Comparison of ENCODE assay signal across 16 mouse cellular contexts in the genomic region with DNA sequence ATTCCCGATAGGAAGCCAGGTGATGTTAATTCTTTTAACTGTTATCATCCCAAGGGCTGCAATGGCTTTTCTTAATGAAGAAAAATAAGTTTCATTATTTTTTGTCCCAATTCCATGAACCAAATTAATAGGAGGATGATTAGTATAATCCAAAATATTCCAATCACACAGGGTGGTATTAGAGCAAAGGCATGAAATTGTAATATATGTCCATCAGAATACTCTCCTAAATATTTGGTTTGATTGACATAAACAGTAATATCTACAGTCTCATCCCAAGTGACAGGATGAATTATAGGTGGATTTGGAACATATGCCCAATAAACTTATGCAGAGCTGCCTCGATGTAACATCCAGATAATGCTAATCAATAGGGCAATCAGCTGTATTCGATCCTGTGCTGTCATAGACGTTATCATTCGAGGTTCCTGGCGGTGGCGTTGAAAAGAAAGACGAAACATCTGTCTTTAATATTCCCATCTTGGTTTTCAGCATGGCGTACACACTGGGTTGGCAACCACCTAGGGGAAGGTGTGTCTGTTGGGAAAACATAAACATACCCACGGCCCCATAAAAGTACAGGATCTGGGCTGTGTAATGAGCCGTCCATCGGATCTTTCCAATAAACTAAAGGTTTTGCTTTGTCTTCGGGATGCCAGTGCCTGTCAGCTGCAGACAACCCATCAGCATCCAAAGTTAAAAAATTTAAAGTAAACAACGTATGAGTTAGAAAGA. TPM values are rescaled to one million over a fixed set of nuclear protein-coding genes. Genes with fewer than 3 reads are reported as not detected.
A peak's percentile ranks its signal among the peaks of the same experiment; 100 is the strongest.
DNase-seq lines count a peak whose midpoint lies in the region; ATAC-seq and TF ChIP-seq lines count a peak whose summit lies in the region.
"Not testable (repeated sequence)": the region's sequence is repeated elsewhere in the genome, so short reads cannot be mapped to it uniquely, and the experiment has no call there.
"Had no signal": no experiment of that assay in that cellular context is flagged by ENCODE, and none has a peak within 500 bp of the region (broad histone marks: within the 10 kb centered on the region; RNA-seq: fewer than 3 reads in every experiment).

No protein-coding gene starts in this region.

- ATAC-seq in erythroblast, adult 5-6 weeks (replicated peaks; ENCODE audit: low FRiP score, poor library complexity, severe bottlenecking) = 0 out of 2 replicates have a peak, but pooled peaks have one; percentile 35
- peak; percentile 70 for ATAC-seq in heart, embryonic 12.5 days (ENCODE audit: insufficient number of reproducible peaks, low FRiP score)
- peak; percentile 55; the same call in 1 of the 2 replicates for ATAC-seq in hindbrain, embryonic 13.5 days (ENCODE audit: low FRiP score)
- peak; percentile 49; the same call in 1 of the 2 replicates for ATAC-seq in kidney, embryonic 14.5 days (ENCODE audit: low FRiP score, low TSS enrichment)
- peak; percentile 48 for ATAC-seq in liver, embryonic 12.5 days
- ATAC-seq in lung, postnatal 0 days = peak; percentile 28; the same call in 1 of the 2 replicates
- ATAC-seq in midbrain, postnatal 0 days (ENCODE audit: low FRiP score) = peak; percentile 58; the same call in 1 of the 2 replicates
- ATAC-seq in stomach, embryonic 15.5 days (ENCODE audit: insufficient read depth, low FRiP score, low read depth) = peak; percentile 57; the same call in 1 of the 2 replicates

- not testable (repeated sequence) for H3K9me3 ChIP-seq in heart, embryonic 12.5 days (replicated peaks); hindbrain, embryonic 13.5 days; kidney, embryonic 14.5 days (ENCODE audit: control insufficient read depth, low read length); liver, embryonic 12.5 days (replicated peaks); lung, postnatal 0 days (ENCODE audit: low read length); midbrain, postnatal 0 days (ENCODE audit: low read length); stomach, embryonic 15.5 days

- WGBS in heart, embryonic 12.5 days = 84% methylated on average over 1 of the region's 14 CpGs
- 94% methylated on average over 1 of the region's 14 CpGs for WGBS in hindbrain, embryonic 13.5 days
- 95% methylated on average over 1 of the region's 14 CpGs for WGBS in kidney, embryonic 14.5 days
- 80% methylated on average over 1 of the region's 14 CpGs for WGBS in liver, embryonic 12.5 days (ENCODE audit: insufficient replicate concordance)
- 93% methylated on average over 1 of the region's 14 CpGs for WGBS in lung, postnatal 0 days
- WGBS in midbrain, postnatal 0 days = 92% methylated on average over 1 of the region's 14 CpGs
- WGBS in stomach, embryonic 15.5 days = 88% methylated on average over 1 of the region's 14 CpGs

- H3K4me2 ChIP-seq in heart, embryonic 12.5 days; hindbrain, embryonic 13.5 days; kidney, embryonic 14.5 days (replicated peaks; ENCODE audit: low read depth, low read length); liver, embryonic 12.5 days; lung, postnatal 0 days (replicated peaks; ENCODE audit: low read depth, low read length); midbrain, postnatal 0 days (ENCODE audit: low read depth, low read length, poor library complexity, severe bottlenecking); stomach, embryonic 15.5 days: not testable (repeated sequence)

- TF ChIP-seq EP300 in lung, postnatal 0 days (IDR thresholded peaks at IDR 0.05) = not testable (repeated sequence)

- not testable (repeated sequence) for H3K4me3 ChIP-seq in heart, embryonic 12.5 days; hindbrain, embryonic 13.5 days; kidney, embryonic 14.5 days (ENCODE audit: low read length); liver, embryonic 12.5 days; lung, postnatal 0 days (ENCODE audit: low read depth, low read length); midbrain, postnatal 0 days (ENCODE audit: low read depth, low read length); stomach, embryonic 15.5 days (replicated peaks)

- not testable (repeated sequence) for H3K36me3 ChIP-seq in heart, embryonic 12.5 days; hindbrain, embryonic 13.5 days; kidney, embryonic 14.5 days (ENCODE audit: control insufficient read depth, insufficient read depth, low read length); liver, embryonic 12.5 days; lung, postnatal 0 days (ENCODE audit: insufficient read depth, low read length); midbrain, postnatal 0 days (ENCODE audit: insufficient read depth, low read length); stomach, embryonic 15.5 days

- H3K4me1 ChIP-seq in heart, embryonic 12.5 days (replicated peaks); hindbrain, embryonic 13.5 days (replicated peaks); kidney, embryonic 14.5 days (ENCODE audit: control insufficient read depth, insufficient read depth, low read length); liver, embryonic 12.5 days; lung, postnatal 0 days (ENCODE audit: insufficient read depth, low read depth, low read length); midbrain, postnatal 0 days (ENCODE audit: insufficient read depth, low read length); stomach, embryonic 15.5 days: not testable (repeated sequence)

- not testable (repeated sequence) for H3K27ac ChIP-seq in heart, embryonic 12.5 days (ENCODE audit: poor library complexity, severe bottlenecking); hindbrain, embryonic 13.5 days; kidney, embryonic 14.5 days (ENCODE audit: low read depth, low read length); liver, embryonic 12.5 days; lung, postnatal 0 days (ENCODE audit: low read length); midbrain, postnatal 0 days (ENCODE audit: low read depth, low read length); stomach, embryonic 15.5 days

- H3K27me3 ChIP-seq in heart, embryonic 12.5 days (replicated peaks); hindbrain, embryonic 13.5 days; kidney, embryonic 14.5 days (ENCODE audit: control insufficient read depth, insufficient read depth, low read length); liver, embryonic 12.5 days (replicated peaks); lung, postnatal 0 days (replicated peaks; ENCODE audit: insufficient read depth, low read length); midbrain, postnatal 0 days (ENCODE audit: insufficient read depth, low read length); stomach, embryonic 15.5 days (replicated peaks): not testable (repeated sequence)

- TF ChIP-seq CTCF in lung, postnatal 0 days (IDR thresholded peaks at IDR 0.05); midbrain, postnatal 0 days (IDR thresholded peaks at IDR 0.05): not testable (repeated sequence)

- not testable (repeated sequence) for H3K9ac ChIP-seq in heart, embryonic 12.5 days; hindbrain, embryonic 13.5 days; kidney, embryonic 14.5 days (ENCODE audit: low read depth, low read length); liver, embryonic 12.5 days; lung, postnatal 0 days (replicated peaks; ENCODE audit: low read depth); midbrain, postnatal 0 days (replicated peaks; ENCODE audit: low read length, poor library complexity, severe bottlenecking); stomach, embryonic 15.5 days

- not testable (repeated sequence) for DNase-seq in lung, postnatal 0 days (ENCODE audit: low spot score); midbrain, postnatal 0 days (ENCODE audit: low spot score)

RNA-seq across cellular contexts. Expression of a gene that starts 37.1 kb away (rescaled TPM):
- not detected in 2 replicates for total RNA-seq in erythroblast, adult 5-6 weeks (2015; ENCODE audit: low replicate concordance)
- total RNA-seq in erythroblast, adult 5-6 weeks (2017; ENCODE audit: low replicate concordance) = not detected in 2 replicates
- not detected in 2 replicates for polyA plus RNA-seq in heart, embryonic 12.5 days (2016; fragmentation: Nextera tagmentation; extraction: Ambion mirVana)
- not detected in 2 replicates for polyA plus RNA-seq in hindbrain, embryonic 13.5 days (2015; fragmentation: Nextera tagmentation; extraction: Ambion mirVana)
- not detected in 2 replicates for polyA plus RNA-seq in kidney, embryonic 14.5 days (2014; fragmentation: Nextera tagmentation; extraction: Ambion mirVana)
- polyA plus RNA-seq in liver, embryonic 12.5 days (2016; fragmentation: Nextera tagmentation; extraction: Ambion mirVana) = not detected in 2 replicates
- polyA plus RNA-seq in lung, postnatal 0 days (2015; fragmentation: Nextera tagmentation; extraction: Ambion mirVana) = not detected in 2 replicates
- 0.27 TPM in 1 of 2 replicates, not detected in the other for total RNA-seq in midbrain, postnatal 0 days (2014; rRNA removed)
- polyA plus RNA-seq in midbrain, postnatal 0 days (2015; fragmentation: Nextera tagmentation; extraction: Ambion mirVana) = not detected in 2 replicates
- not detected in 2 replicates for polyA plus RNA-seq in stomach, embryonic 15.5 days (2015; fragmentation: Nextera tagmentation; extraction: Ambion mirVana)
- total RNA-seq: adrenal gland, postnatal 10 days; gastrocnemius, postnatal 14 days; heart, adult 8-10 months; heart, postnatal 4 days had no signal
- polyA plus RNA-seq: C2C12; kidney, adult 2 months; midbrain, embryonic 16.5 days; neural tube, embryonic 13.5 days had no signal
